Mouse (Mus musculus): ENCODE data around the gene Usp35.

DNA sequence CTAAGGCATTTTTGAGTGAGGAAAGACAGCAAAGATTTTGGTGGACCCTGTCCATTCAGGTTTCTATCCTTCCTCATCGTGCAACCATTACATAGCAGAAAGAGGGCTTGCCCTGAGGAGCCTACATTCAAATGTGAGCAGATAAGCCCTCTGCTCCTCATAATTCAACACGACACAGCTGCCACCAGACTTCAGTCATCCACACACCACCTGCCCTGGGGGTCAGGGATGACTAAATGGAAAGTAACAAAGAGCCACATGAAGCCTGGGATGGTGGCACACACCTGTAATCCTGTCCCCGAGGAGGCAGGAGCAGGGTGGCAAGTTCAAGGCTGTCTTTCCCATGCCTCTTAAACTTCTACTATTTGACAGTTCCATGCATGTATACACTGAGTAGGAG, 26.0 kb upstream of the Usp35 start:
- TF ChIP-seq MAX (IDR thresholded peaks at IDR 0.05; ENCODE audit: low read depth) = no peak
- no peak for TF ChIP-seq SRF (IDR thresholded peaks at IDR 0.05; ENCODE audit: control insufficient read depth, insufficient read length, low read depth)
- TF ChIP-seq POLR2A (IDR thresholded peaks at IDR 0.05; ENCODE audit: insufficient read length, low read depth) = no peak
- no peak for TF ChIP-seq USF1 (IDR thresholded peaks at IDR 0.05; ENCODE audit: low read depth)
- no peak for TF ChIP-seq POLR2AphosphoS2 (IDR thresholded peaks at IDR 0.05; ENCODE audit: insufficient read length, low read depth)
- TF ChIP-seq CEBPB (IDR thresholded peaks at IDR 0.05; ENCODE audit: insufficient read depth, poor library complexity, severe bottlenecking) = no peak
- no peak for TF ChIP-seq E2F4 (IDR thresholded peaks at IDR 0.05; ENCODE audit: insufficient read depth)
- TF ChIP-seq MYOG (IDR thresholded peaks at IDR 0.05; ENCODE audit: control insufficient read depth in 1 of 3, insufficient read depth in 1 of 3, insufficient read length in 2 of 3, low read depth in 2 of 3) = no peak
- no peak for TF ChIP-seq TCF12 (IDR thresholded peaks at IDR 0.05; ENCODE audit: insufficient read depth, poor library complexity, severe bottlenecking)
- TF ChIP-seq MYOD1 (IDR thresholded peaks at IDR 0.05; ENCODE audit: control insufficient read depth in 1 of 3, insufficient read length in 2 of 3, low read depth in 2 of 3) = no peak
- TF ChIP-seq TCF3 (IDR thresholded peaks at IDR 0.05; ENCODE audit: insufficient read length, low read depth) = no peak
